Mouse (Mus musculus): ENCODE measurements around the gene Srrm2.
A peak's percentile ranks its signal among the peaks of the same experiment; 100 is the strongest.

The Srrm2 gene

DNA sequence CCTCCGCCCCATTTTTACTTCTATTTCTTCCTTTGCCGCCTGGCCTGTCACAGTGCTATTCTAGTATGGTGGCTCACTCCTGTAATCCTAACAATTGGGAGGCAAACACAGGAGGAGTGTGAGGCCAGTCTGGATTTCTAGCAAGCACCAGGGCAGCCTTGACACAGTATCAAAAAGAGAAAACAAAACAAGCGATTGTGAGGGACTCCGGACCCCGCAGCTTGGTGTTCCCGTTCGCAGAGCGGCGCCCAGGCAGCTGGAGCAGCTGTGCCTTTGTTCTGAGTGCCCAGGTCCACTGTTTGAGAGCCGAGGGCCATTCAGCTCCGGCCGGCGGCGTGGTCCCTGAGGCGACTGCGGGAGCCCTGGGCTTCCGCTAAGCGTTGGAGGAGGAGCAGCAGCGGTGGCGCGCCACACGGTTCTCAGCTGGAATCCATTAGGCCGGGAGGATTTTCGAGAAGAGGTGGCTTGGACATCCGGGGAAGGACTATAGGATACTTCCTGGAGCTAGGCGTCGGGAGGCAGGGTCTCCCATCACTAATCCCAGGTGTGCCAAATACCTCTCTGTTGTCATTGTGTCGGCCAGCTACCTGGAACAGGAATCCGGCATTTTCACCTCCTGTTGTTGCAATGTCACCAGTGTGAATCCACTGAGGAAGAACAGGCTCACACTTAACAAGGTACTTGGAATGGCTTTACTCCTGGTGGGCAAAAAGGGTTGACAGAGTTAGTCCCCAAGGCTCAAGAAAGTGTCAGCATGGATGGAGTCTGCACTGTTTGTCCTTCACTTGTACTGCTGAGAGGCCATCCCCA is at the start of gene Srrm2:
Srrm2 (plus strand) TSS at position 264 of the 810 bp plus-strand sequence.
- peak; percentile 59 for DNase-seq

DNA sequence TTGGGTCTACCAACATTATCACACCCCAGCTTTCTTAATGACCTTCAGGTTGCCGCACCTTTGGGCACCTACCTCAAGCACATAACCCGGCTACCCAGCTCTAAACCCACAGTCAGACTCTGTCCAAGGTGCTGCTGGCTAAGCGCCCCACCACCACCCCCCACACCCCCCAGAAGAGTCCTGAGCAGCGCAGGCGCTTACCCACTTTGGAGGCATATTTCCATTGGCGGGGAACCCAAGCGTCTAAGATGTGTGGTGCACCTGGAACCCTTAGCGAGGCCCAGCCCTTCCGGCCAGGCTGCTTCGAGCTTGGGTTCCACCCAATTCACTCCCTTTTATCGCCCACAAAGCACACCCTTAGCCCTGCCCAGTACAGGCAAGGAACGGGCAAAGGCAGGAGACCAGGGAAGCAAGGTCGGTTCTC is 49.7 kb upstream of the Srrm2 start, which contains the start of gene Paqr4:
Paqr4 (minus strand) TSS at position 270 of the 424 bp plus-strand sequence.
- no peak for DNase-seq

DNA sequence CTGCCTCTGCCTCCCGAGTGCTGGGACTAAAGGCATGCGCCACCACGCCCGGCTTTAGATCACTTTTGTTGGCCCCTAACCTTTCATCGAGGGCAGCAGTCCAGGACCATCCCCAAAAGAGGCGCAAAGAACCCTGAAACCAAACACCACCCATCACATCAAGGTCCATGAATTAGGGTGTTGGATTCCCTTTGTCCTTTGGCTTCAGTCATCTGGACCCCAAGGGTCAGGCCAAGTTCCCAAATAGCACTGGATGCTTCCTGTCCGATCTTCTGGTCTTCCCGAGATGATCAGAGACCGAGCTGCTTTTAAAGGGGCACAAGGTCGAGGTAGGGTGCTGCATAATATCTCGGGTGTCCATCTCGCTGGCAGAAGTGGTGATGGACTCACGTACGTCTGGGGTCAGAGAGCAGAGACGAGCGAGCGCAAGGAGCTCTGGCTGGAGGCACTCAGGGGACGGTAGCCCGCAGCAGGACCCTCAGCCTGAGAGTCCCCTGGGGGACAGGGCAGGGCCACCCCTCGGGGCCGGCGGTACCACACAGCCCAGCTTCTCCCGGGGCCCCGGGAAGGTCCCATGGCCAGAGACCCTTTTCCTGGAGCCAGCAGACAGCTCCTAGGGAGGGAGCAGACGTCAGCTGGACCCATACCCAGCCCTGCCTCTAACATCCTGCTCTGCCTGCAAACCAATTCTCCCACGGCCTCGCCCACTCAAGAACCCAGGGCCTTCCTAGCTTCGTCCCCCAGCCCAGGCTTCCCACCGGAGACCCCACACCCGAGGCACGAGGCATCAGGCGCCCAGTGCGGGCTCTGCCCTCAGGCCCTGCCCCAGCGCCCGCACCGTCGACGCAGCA is 48.7 kb upstream of the Srrm2 start:
- DNase-seq = no peak

DNA sequence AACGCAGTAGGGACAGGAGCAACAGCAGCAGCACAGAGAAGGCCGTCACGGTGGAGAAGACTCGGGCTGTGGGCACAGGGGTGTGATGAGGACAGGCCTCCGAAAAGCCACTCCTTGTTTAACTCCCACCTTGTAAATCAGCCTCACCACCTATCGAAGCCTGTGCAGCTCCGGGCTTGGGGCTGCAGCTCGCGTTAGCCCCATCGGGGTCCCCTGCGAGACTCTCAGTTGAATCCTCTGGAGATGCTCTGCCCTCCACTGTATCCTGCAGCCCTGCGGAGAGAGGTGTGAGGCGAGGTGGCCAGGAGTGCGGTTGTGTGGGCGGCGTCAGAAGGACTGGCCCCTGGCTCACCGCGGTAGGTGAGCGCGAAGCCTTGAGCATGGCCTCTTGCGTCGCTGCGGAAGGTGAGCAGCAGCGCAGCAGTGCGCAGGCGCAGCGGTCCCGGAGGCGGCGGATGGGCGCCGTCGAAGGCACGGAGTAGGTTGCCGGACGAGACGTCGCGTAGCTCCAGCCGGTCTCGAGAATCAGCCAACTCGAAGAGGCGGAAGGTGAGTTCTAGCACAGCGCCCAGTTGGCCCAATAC is 48.0 kb upstream of the Srrm2 start:
- DNase-seq = peak; percentile 47

DNA sequence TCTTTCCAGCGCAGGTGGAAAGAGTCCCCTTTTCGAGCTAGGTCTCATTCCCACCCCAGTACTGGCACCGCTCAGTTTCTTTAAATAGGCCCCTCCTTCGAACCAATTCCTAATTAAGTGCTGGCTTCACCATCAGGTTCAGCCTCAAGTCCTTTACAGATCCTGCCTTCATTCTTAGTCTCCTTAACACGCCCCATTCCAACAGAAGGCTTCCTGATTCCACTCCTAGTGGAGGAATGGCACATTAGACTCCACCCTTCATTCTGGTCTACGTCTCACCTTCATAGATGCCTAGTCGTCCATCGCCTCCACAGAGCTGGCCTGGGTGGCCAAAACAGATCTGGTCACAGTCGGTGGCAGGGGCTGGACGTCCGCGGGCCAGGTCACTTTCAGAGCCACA is 47.4 kb upstream of the Srrm2 start:
- no peak for DNase-seq

DNA sequence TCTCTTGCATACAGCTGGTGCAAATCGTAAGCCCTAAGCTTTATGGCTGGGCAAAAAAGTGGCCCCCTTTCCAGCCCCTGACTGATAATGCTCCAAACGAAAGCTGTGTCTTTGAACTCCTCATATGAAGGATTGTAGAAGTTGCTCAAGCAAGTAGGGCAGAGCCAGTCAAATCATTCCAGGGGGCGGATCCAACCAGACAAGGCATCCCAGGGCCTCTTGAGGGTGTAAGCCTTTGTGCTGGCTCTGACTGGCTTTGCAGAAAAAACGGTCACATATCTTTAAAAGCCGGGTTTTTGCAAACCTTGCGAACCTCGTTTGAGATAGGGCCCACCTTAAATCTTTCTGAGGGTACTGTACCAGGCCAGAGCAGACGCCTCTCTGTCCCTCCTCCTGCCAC is 46.3 kb upstream of the Srrm2 start:
- DNase-seq = no peak

DNA sequence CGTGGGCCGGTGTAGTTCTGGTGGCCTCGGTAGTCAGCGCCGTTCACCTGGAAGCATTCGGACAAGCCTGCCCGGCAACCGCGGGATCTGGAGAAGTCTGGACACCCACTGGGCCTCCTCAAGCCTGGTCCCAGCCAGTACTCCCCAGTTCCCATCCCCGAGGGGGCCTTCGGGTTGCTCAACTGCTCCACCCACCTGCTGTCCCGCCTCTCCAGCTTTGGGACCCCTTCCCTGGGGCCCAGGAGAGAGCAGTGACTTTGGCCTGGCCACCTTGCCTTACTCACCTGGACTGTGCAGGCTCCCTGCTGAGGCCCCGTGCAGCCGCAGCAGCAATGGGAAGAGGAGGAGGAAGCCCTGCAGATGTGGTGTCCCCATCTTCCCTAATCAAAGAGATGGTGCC is 45.7 kb upstream of the Srrm2 start:
- DNase-seq = no peak

DNA sequence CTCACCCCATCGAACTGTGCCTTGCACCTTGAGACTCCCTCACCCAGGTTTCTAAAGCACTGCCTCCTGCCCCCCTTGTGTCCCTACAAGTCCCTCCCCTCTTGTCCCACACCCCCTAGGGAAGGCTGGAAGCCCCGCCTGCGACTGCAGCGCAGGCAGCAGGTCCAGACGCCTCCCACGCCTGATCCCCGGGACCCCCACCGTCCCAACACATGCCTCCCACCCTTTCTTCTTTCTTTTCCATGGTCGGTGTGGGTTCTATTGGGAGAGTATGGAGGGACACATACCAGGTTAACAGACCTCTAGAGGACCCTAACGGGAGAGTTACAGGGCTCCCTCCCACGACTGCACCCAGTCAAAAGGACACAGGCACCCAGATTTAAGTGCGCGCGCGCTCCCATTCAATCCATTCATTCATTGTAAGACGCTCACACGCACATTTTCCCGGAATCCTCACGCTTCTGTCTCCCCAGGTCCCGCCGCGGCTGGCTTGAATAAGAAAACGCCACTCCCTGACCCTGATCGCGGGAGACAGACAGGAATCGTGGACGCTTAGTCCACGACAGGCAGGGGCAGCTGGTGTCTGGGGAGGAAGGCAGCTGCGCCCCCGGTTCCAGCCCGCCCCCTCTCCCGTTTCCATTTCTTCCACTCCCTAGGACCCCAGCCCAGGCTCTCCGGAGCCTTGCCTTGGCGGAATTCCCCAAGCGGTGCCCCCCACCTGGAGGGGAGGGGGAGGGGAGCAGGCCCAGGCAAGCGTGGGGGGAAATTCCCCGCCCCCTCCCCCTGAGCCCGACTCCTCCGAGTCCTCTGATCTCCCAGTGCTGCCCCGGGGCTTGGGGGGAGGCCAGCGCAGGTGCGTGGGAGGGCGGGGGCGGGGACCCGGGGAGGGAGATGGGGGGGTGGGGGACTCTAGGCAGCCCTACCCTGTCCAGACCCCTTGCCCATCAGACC is 44.8 kb upstream of the Srrm2 start, which contains the start of gene Kremen2:
Kremen2 (minus strand) TSS at position 533 of the 951 bp plus-strand sequence.
- peak; percentile 34 for DNase-seq

DNA sequence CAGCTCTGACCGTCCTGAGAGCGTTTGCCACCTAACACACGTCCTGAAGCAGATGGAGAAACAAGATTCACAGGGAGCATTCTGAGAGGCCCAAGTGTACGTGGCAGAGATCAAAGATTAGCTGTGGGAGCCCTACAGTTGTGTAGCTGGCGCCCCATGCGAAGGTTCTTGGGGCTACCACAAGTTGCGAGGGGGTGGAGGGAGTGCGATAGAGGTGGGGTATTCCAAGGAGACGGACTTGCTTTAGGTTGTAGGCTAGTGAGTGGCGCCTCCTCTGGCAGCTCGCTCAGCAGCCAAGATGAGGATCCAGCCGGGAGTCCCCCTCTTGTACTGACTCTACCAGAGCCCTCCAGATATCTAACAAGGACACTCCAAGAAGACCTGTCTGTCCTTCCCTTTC is 44.0 kb upstream of the Srrm2 start:
- DNase-seq = no peak

DNA sequence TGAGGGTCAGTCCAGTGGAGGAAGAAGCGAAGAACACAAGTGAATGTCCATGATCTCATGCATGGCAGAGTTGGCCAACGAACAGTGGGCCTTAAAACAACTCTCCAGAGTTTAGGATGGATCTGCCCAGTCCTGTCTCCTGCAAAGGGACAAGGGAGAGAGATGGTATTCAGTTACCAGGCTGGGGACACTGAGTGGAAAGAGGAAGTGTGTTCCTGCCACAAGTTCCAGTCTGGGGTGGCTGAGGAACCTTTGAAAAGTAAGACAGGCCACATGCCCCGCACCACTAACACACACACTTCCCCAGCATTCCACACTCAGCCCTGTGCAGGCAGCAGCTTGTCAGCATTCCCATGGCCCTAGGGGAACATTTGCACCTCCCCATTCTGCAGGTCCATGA is 43.6 kb upstream of the Srrm2 start:
- no peak for DNase-seq

DNA sequence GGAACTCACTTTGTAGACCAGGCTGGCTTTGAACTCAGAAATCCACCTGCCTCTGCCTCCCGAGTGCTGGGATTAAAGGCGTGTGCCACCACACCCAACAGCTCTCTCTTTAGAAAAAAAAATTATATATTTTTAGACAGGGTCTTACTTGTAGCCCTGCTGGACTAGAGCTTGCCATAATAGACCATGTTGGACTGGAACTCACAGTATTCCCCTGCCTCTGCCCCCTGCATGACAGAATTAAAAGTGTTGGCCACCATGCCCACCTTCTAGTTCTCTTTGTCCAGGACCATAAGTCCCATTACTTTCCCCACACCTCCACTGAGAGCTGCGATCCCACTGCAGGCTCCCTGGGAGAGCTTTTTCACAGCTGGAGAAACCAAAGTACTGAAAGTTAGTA is 42.9 kb upstream of the Srrm2 start:
- DNase-seq = no peak

DNA sequence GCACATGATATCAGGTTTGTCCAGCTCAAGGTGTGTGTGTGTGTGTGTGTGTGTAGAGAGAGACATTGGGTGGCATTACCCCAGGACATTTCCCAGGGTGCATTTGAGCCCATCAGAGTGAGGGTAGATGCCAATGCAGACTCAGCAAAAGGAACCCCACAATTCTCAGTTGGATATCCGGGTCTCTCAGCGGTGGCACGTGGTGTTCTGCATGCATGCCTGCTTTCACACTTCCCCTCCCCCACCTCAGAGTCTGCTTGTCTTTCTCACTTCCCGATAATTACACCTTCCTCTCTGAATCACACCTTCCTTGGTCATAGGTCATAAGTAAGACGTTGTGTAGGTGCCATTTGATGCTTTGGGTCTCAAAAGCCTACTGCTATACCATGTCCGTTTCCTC is 42.3 kb upstream of the Srrm2 start:
- DNase-seq = no peak

DNA sequence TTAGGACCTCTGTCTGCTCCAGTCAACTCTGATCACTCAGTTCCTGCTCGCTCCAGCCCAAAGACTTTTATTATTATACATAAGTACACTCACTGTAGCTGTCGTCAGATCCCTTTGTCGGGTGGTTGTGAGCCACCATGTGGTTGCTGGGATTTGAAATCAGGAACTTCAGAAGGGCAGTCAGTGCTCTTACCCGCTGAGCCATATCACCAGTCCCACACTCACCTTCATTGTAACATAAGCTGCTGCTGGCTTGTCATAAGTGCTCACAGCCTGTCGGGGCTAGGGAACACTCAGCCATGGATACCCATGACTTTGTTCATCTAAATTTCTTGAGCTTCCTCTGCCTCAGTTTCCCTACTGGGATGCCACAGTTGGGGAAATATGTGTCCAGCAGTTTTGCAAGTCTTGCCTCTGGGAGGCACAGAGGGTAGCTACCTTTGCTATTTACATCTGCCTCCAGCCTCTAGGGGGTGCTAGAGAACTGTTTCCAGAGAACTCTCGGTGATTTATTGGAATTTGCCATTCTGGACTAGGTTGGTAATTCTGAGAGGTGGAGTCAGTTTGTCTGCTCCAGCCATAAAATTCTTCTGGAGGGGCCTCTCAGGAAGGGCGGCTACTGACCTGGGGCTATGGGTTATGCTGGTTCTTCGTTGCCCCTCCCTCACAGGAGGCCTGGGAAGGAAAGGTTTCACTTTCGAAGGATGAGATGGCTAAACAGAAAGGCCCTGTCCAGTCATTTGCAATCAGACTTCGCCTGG is 41.5 kb upstream of the Srrm2 start:
- DNase-seq = peak; percentile 62

DNA sequence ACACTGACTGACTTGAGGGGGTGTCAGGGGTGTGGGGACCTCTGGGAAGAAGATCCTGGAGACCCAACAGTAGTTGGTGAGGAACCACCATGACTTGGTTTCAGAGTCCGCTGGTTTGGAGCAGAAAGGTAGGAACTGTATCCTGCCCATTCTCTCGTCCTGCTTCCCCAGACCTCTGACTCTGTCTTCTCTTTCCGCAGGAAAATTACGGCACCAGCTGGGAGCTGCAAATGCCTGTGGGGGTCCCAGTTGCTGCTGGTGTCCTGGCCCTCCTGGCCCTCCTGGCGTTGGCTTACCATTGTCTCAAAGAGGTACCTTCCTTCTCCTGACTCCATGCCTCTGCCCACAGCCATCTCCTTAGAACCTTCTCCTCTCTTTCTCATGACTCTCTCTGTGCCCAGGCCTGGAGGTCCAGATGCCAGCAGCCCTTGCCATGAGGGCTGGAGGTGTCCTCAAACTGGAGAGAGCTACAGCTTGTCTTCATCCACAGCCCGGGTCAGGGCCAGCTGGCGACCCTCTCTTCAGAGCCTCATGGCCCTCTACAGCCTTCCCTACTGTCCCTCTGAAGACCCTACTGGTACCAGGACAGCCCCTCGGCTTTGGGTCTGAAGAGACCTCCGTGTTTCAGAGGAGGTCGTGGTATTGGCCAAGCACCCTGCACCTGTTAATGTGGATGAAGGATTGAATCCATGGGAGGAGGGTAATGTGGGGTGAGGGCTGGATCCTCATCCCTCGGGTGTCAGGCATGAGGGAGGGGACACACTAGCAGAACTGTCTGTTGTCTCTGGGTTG is 40.7 kb upstream of the Srrm2 start:
- DNase-seq = no peak

DNA sequence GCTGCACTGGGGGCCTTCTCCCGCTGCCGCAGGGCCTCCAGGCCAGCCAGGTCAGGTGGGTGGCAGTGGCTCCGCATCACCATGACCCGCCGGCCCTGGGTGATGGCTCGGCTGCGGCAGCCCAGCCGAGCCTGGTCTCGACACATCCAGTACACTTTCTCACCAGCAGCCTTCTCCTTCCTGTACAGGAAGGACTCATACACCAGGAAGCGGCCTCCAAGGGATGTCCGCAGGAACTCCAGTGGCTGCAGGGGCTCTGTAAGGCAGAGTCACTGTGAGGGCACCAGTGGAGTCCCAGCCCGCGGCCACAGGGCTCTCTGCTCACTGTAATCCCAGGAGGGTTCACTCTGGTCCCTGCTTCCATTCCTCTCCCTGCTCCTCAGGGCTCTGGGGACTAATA is 34.6 kb upstream of the Srrm2 start:
- no peak for DNase-seq

DNA sequence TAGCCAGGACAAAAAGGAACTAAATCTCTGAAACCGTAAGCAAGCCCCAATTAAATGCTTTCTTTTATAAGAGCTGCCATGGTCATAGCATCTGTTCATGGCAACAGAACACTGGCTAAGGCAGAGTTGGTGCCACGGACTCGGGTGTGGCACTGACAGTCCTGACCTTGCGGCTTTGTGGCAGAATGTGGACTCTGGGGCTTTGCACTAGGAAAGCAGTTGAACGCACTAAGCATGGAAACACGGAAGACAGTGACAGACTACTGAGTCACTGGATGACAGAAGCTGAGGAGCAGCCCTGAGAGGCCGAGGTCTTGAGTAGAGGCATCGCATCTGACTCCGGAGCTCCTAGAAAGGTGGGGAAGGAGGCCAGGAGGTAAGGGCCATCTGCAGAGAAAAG is 32.8 kb upstream of the Srrm2 start:
- DNase-seq = no peak

DNA sequence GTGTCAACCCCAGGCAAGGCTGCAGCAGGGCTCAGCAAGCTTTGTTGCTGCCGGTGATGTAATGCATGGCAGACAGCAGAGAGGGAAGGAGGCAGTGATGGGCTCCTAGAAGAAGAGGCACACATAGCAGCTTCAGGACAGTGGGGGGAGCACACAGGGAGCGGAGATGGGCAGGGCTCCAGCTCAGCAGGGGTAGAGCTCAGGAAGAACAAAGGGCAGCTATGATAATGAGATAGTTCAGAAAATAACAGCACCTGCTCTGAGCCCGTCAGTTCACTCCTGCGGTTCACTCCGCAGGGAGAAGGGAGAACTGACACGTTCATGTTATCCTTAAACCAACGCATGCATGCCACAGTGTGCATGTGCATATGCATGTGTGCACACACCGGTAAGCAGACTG is 31.5 kb upstream of the Srrm2 start:
- DNase-seq = no peak

DNA sequence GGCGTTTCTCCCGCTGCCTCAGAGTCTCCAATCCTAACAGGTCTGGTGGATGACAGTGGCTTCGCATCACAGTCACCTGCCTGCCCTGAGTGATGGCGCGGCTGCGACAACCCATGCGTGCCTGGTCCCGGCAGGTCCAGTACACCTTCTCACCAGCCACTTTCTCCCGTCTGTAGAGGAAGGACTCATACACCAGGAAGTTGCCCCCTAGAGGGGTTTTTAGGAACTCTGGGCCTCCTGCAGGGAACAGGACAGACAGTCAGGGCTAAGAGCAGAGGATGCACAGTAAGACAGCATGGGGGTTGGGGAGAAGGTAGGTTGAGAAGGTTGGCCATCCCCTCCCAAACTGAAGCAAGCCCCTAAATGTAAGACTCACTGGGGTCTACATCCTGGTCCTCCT is 30.1 kb upstream of the Srrm2 start:
- DNase-seq = no peak

DNA sequence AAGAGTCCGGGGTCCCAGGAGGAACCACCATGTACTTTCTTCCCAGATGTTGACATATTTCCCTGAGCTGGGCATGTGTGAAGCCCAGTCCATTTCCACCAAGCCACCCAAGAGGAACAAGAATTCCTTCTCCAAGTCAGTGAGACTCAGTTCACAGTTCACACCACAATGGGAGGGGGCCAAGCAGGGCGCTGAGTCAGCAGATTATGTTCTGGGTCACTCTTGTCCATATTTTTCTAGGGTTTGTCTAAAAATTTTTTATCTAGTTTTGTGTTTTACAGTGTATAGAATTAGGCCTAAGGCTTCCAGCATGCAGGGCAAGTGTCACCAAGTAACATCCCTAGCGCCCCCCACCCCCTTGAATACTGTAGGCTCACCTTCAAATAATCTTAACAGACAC is 29.2 kb upstream of the Srrm2 start:
- DNase-seq = no peak

DNA sequence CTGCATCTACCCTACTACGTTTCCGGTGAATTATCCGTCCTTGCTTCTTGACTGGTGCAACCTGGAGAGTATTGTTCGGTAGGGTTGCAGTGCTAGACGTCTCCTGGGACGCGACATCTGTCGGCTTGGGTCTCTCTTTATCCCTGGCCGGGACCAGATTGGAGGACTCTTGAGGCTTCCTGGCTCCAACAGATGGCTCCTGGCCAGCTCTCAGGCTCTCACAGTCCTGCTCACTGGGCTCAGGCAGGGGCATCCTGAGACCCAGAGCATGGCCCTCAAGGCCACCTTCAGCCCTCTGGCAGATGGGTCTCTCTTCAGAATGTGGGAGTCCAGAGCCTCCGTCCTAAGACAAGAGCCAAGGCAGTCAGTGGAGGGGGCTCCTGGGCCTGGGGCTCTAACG is 27.4 kb upstream of the Srrm2 start:
- no peak for DNase-seq

DNA sequence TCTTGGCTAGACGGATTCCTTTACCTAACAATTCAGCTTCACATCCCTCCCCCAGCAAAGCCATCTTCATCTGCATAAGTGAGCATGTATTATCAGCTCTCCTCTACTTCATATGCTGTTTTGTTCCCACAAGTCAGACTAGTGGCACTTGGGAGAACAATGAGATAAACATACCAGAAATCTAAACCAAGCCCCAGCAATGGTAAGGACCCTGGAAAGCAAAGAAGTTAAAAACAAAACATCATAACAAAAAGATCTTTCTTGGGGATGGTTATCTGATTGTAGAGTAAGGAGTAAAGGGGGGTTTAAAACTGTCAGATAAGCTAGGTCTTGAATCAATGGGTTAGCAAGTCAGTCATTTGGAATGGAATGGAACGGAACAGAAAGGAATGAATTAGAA is 19.8 kb upstream of the Srrm2 start:
- DNase-seq = no peak

All from thymus, postnatal 25 days (tissue).